Mouse (Mus musculus): ENCODE data around the gene Dip2c. TPM values are rescaled to one million over a fixed set of nuclear protein-coding genes. Genes with fewer than 3 reads are reported as not detected.

Dip2c gene
- 2.8 to 3.3 TPM (median 3.1 TPM) in 4 replicates for total RNA-seq (2023; ENCODE audit: inconsistent age)

GRCm38 (mm10) chr13:9276322-9276855 is at the start of gene Dip2c:
Gene Dip2c (plus strand): TSS chr13:9276528.

Other genes starting within 250 kb of the Dip2c start
- 63.6 to 76.2 TPM (median 71.3 TPM) in 4 replicates for gene Larp4b, start 182.6 kb upstream of the Dip2c start, total RNA-seq (2023; ENCODE audit: inconsistent age)

Data from B cell, adult (primary cell).